Mouse (Mus musculus): ENCODE data around the gene Iqschfp.
A peak's percentile ranks its signal among the peaks of the same experiment; 100 is the strongest.
"Not testable (repeated sequence)": the region's sequence is repeated elsewhere in the genome, so short reads cannot be mapped to it uniquely, and the experiment has no call there.

The Iqschfp gene

DNA sequence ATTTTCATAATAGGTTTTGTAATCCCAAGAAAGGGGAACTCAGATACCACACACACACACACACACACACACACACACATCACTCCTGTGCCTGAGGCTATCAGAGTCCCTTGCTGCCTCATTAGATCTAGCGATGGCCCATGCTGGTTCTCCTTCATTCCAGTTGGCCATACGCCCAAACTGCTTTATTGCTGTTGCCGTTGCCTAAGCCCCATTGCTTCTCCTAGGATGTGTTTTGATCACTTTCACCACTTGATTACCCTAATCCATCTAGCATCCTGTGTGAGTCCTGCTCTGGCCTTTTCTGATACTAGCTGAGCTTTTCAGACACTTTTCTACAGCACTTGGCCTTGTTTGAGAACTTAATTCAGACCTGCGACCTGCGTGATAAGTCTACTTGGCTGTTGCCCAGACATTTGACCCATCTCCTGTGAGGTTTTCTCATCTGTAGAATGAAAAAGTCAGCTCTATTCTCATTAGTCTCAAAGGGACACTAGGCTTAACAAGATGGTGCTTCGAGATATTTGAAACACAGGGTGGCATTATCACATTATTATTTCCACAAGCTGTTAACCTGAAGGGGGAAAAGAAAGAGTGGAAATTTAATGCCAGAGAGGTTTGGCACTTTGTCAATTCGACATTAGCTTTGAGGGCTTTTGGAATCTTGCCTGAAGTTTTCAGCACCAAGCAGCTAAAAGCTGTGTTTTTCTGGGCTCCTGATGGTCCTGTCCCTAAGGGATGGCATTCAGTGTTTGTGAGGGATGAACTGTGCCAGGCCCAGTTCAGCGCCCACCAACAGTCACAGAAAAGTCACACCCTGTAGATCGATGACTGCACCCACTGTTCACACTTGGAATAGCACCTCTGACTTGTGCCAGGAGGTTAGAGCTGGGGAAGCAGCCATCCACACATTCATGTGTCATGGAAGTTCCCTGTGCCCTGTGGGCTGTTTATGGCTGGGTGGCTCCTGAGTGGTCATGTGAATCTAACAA lies 179.7 kb downstream of the Iqschfp start:
- DNase-seq (ENCODE audit: extremely low read depth, low read depth): no peak

DNA sequence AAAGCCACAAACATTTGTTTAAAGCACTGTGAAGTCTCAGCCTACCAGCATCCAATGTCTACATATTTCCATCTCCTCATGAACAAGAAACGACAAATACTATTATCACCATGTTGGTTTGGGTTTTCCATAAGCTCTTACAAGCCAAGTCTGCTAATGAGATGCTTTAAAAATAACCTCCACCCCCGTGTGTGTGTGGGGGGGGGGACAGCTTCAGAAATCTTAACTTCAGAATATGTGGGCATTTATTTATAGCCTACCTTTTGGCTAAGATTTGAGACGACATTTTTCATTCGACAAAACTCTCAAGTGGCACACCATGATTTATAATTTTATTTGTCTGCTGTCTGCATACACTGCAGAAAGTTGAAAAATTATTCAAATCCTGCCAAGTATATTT lies 185.4 kb downstream of the Iqschfp start:
- DNase-seq (ENCODE audit: extremely low read depth, low read depth): no peak

GRCm38 (mm10) chr3:68085024-68085423 lies 193.0 kb downstream of the Iqschfp start:
- no peak for DNase-seq (ENCODE audit: extremely low read depth, low read depth)

DNA sequence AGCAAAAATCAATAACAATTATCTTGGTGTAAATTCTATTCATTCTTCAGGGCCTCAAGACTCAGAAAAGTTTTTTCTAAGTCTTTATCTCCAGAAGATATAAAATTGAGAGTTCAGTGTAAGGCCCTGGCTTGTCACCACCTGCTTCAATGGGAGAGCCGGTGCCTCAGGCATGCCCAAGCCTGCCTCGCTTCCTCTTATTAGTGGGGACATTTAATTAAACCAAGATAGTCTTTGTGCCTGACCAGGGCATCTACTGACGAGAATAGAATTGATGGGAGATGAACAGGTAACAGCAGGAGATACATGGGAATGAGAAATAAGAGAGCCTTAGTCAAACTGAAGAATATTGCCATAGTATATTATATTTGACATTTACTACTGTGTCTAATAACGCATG lies 200.1 kb downstream of the Iqschfp start:
- no peak for DNase-seq (ENCODE audit: extremely low read depth, low read depth)

DNA sequence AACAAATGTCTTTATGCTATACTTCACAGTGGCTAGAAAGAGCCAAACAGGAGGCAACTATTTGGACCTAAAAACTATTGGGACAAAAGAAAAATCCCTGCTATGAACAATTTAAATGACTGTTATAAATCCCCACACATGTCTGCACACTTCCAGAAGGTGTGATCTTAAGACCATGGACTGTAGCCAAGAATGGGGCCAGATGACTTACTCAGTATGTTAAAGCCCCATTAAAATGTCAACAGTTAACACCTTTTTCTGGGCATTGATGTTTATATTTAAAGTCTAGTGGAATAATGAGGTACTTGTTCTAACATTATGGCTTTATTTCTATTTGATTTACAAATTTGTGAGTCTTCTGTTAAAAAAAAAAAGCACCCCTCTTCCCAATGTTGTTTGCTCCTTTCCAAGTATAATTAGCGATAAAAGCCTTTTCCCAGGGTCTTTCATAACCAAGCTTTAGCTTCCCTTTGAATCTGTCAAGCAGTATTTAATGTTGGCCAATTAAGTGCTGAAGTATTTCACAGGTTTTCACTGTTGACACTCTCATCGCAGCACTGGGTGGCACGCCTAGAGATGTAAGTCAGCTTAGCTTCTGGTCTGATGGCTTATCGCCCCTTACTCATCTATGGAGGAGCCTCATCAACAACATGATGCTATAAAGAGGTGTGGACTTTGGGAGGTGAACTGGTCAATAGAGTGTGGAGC lies 204.8 kb downstream of the Iqschfp start:
- DNase-seq (ENCODE audit: extremely low read depth, low read depth): no peak

GRCm38 (mm10) chr3:68099561-68099960 lies 207.5 kb downstream of the Iqschfp start:
- DNase-seq (ENCODE audit: extremely low read depth, low read depth): not testable (repeated sequence)

GRCm38 (mm10) chr3:68101343-68101742 lies 209.3 kb downstream of the Iqschfp start:
- no peak for DNase-seq (ENCODE audit: extremely low read depth, low read depth)

GRCm38 (mm10) chr3:68105081-68105685 lies 213.2 kb downstream of the Iqschfp start:
- no peak for DNase-seq (ENCODE audit: extremely low read depth, low read depth)

GRCm38 (mm10) chr3:68121338-68121737 lies 229.3 kb downstream of the Iqschfp start:
- no peak for DNase-seq (ENCODE audit: extremely low read depth, low read depth)

DNA sequence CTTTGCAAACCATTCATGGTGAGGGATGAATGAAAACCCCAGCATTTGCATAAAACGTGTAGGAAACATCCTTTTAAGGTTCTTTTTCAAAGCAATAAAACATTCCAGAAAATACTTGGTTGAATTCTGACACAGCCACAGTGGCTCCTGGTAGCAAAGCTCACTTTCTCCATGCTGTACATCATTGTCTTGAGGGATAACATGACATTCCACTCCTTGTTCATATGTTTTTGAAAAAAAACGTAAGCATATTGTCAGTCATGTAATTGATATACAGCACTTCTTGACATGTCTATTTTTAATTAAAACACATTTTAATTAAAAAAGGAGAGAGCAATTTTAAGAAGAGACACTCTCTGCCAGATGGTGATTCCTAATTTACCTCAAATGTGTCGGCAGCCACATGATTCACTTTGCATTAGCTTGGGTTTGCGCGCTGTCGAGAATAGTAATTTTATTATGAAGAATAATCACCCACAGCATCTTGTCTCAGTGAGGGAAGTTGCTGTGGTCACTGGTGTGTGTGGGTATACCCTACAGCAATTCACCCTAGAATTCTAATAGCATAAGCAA lies 234.3 kb downstream of the Iqschfp start:
- DNase-seq (ENCODE audit: extremely low read depth, low read depth): no peak

DNA sequence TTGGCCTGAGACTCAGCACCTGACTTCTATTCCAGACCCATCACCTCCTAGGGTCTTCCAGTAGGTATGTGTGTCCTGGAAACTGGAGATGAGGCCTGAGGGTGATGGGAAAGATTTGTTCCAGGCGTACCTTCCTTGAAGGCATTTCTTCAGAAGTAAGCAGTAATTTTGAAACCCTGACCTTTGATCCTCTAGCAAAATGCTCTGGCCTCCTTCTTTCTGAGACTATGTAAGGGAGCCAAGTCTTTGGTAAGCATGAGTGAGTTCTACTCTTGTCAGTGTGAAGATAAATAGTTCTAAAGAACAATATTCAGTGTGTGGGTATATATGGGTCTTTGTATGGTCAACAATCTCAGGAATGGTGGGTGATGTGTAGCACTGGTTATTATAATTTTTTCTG lies 238.4 kb downstream of the Iqschfp start:
- no peak for DNase-seq (ENCODE audit: extremely low read depth, low read depth)

GRCm38 (mm10) chr3:68138833-68139627 lies 247.0 kb downstream of the Iqschfp start:
- no peak for DNase-seq (ENCODE audit: extremely low read depth, low read depth)

- DNase-seq (ENCODE audit: extremely low read depth, low read depth): no peak
Observed at GRCm38 (mm10) chr3:68150688-68151087, 258.7 kb downstream of the Iqschfp start.

DNA sequence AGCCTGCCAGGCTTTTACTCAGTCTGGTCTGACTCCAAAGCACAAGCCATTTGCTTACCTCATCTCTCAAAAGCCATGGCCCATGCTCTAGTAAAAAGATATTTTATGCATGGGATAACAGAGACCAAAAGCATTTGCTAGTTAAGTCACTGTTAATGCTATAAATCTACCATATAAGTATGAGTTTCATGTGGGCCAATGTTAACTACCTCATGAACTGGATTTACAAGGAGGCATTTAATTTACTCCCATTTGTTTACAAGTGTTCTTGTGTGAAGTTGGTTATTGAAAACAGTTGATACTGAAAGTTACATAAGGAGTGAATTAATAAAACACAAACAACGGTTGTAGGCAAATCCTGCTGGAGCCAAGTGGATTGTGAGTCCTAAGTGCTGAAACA lies 268.1 kb downstream of the Iqschfp start:
- no peak for DNase-seq (ENCODE audit: extremely low read depth, low read depth)

- peak; percentile 39 for DNase-seq (ENCODE audit: extremely low read depth, low read depth)
Observed at GRCm38 (mm10) chr3:68160760-68161159, 268.7 kb downstream of the Iqschfp start.

DNA sequence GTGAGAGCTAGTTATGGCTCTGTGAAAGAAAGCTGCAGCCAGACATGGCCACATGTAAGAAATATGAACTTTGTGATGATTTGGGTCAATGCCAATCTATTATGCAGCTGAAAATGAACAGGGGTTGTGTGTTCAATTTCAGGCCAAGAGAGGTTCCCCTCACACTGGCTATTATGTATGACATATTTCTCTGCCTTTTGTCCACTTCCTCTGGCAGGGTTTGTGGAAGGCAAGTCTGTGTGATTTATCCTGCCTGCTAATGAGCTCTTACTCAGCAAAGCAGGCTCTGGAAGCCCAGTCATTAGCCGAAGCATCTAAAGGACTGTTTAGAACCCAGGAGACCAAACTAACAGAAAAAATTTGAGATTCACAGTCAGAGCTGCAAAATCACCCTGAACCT lies 286.2 kb downstream of the Iqschfp start:
- no peak for DNase-seq (ENCODE audit: extremely low read depth, low read depth)

DNA sequence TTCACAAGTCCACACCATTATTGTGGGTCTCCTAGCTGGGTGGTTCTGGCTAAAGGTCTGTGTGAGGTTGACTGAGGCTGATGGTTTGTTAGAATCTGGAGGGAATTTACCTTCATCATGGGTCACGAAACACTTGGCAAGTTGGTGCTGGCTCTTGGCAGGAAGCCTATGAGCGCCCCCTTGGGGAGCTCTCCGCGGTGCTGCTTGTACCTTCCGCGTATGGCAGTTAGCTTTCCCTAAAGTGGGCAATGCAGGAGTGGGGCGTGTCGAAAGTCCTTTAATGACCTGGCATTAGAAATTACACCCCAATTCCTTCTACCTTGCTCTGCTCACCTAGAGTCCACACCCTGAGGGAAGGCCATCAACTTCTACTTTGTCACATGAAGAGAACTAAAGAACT lies 295.4 kb downstream of the Iqschfp start:
- DNase-seq (ENCODE audit: extremely low read depth, low read depth): no peak

GRCm38 (mm10) chr3:68189100-68189499 lies 297.1 kb downstream of the Iqschfp start:
- no peak for DNase-seq (ENCODE audit: extremely low read depth, low read depth)

- DNase-seq (ENCODE audit: extremely low read depth, low read depth): no peak
Observed at GRCm38 (mm10) chr3:68196933-68197332, 304.9 kb downstream of the Iqschfp start.

GRCm38 (mm10) chr3:68201214-68201613 lies 309.2 kb downstream of the Iqschfp start:
- DNase-seq (ENCODE audit: extremely low read depth, low read depth): no peak

All from MEL-GATA-1-ER (cell line).